In genomic region chr2:33581449-33581777, GRCm38 (mm10) we compare ENCODE assay signal across 10 mouse cellular contexts. TPM values are rescaled to one million over a fixed set of nuclear protein-coding genes. Genes with fewer than 3 reads are reported as not detected.
DNase-seq lines count a peak whose midpoint lies in the region; ATAC-seq and TF ChIP-seq lines count a peak whose summit lies in the region.
"Had no signal": no experiment of that assay in that cellular context is flagged by ENCODE, and none has a peak within 500 bp of the region (broad histone marks: within the 10 kb centered on the region; RNA-seq: fewer than 3 reads in every experiment).

No protein-coding gene starts in this region.

- 0% methylated on average over 6 of the region's 6 CpGs for whole genome bisulfite sequencing in lung, embryonic 16.5 days
- WGBS in forebrain, embryonic 14.5 days: 1% methylated on average over 6 of the region's 6 CpGs
- WGBS in limb, embryonic 13.5 days: under 1% methylated on average over 6 of the region's 6 CpGs
- 2% methylated on average over 6 of the region's 6 CpGs for WGBS in stomach, postnatal 0 days

- peaks cover 28% of the 10 kb centered on the region for H3K4me1 ChIP-seq in lung, embryonic 16.5 days (replicated peaks; ENCODE audit: control insufficient read depth, insufficient read depth, low read length)
- peaks cover 31% of the 10 kb centered on the region for H3K4me1 ChIP-seq in forebrain, embryonic 14.5 days (ENCODE audit: control insufficient read depth, insufficient read depth, low read length)
- peaks cover 71% of the 10 kb centered on the region for H3K4me1 ChIP-seq in limb, embryonic 13.5 days
- H3K4me1 ChIP-seq in stomach, postnatal 0 days (replicated peaks; ENCODE audit: control insufficient read depth, insufficient read depth): 0 out of 2 replicates have a peak, but pooled peaks cover 2% of the 10 kb centered on the region

- no peak overlapping the region for H3K4me3 ChIP-seq in lung, embryonic 16.5 days (ENCODE audit: low read length)
- H3K4me3 ChIP-seq in forebrain, embryonic 14.5 days (ENCODE audit: low read depth, low read length): 0 out of 2 replicates have a peak overlapping the region, but pooled peaks have one; percentile 22
- H3K4me3 ChIP-seq in limb, embryonic 13.5 days: peak overlapping the region; percentile 22
- H3K4me3 ChIP-seq in stomach, postnatal 0 days (ENCODE audit: low read depth, low read length): 0 out of 2 replicates have a peak overlapping the region, but pooled peaks have one; percentile 22

- H3K9ac ChIP-seq in lung, embryonic 16.5 days (ENCODE audit: low read length): no peak overlapping the region
- H3K9ac ChIP-seq in forebrain, embryonic 14.5 days (ENCODE audit: low read length): no peak overlapping the region; the same call in 1 of the 2 replicates
- H3K9ac ChIP-seq in limb, embryonic 13.5 days: 0 out of 2 replicates have a peak overlapping the region, but pooled peaks have one; percentile 40
- H3K9ac ChIP-seq in stomach, postnatal 0 days (ENCODE audit: low read length): no peak overlapping the region

- H3K4me2 ChIP-seq in lung, embryonic 16.5 days (ENCODE audit: low read depth, low read length): no peak overlapping the region
- peak overlapping the region; percentile 51 for H3K4me2 ChIP-seq in forebrain, embryonic 14.5 days (ENCODE audit: low read length)
- H3K4me2 ChIP-seq in limb, embryonic 13.5 days (replicated peaks): peak overlapping the region; percentile 59
- no peak overlapping the region for H3K4me2 ChIP-seq in stomach, postnatal 0 days (replicated peaks; ENCODE audit: low read depth)

- H3K27me3 ChIP-seq in lung, embryonic 16.5 days (ENCODE audit: control insufficient read depth, insufficient read depth, low read depth, low read length): peaks cover 50% of the 10 kb centered on the region
- peaks cover 91% of the 10 kb centered on the region for H3K27me3 ChIP-seq in forebrain, embryonic 14.5 days (replicated peaks; ENCODE audit: control insufficient read depth, insufficient read depth, low read length)
- peaks cover 63% of the 10 kb centered on the region for H3K27me3 ChIP-seq in limb, embryonic 13.5 days
- H3K27me3 ChIP-seq in stomach, postnatal 0 days (ENCODE audit: control insufficient read depth, insufficient read depth, low read length): peaks cover 3% of the 10 kb centered on the region; the same call in 1 of the 2 replicates

- DNase-seq in lung, postnatal 4 days: no peak
- no peak for DNase-seq in forebrain, embryonic 14.5 days (ENCODE audit: low spot score)
- no peak for DNase-seq in stomach, postnatal 0 days (ENCODE audit: low spot score)
- no peak for DNase-seq in thymus, postnatal 25 days
- DNase-seq: kidney, postnatal 25 days; thymus, adult 18-20 months had no signal

- no peak for TF ChIP-seq CTCF in stomach, postnatal 0 days (IDR thresholded peaks at IDR 0.05; ENCODE audit: low read depth)

- ATAC-seq in lung, embryonic 16.5 days (ENCODE audit: low read depth): 0 out of 2 replicates have a peak, but pooled peaks have one; percentile 23
- no peak for ATAC-seq in forebrain, embryonic 14.5 days
- no peak for ATAC-seq in limb, embryonic 13.5 days (ENCODE audit: low FRiP score, low read depth)
- no peak for ATAC-seq in stomach, postnatal 0 days (ENCODE audit: low FRiP score, low TSS enrichment)
- ATAC-seq in megakaryocyte progenitor cell, adult 5-6 weeks (replicated peaks; ENCODE audit: poor library complexity): no peak

- no peaks in the 10 kb centered on the region for H3K9me3 ChIP-seq in lung, embryonic 16.5 days (ENCODE audit: control insufficient read depth, low read length)
- no peaks in the 10 kb centered on the region for H3K9me3 ChIP-seq in forebrain, embryonic 14.5 days (replicated peaks; ENCODE audit: control insufficient read depth, low read length)
- H3K9me3 ChIP-seq in limb, embryonic 13.5 days: no peaks in the 10 kb centered on the region
- no peaks in the 10 kb centered on the region for H3K9me3 ChIP-seq in stomach, postnatal 0 days (ENCODE audit: control insufficient read depth, low read length)

- H3K27ac ChIP-seq in lung, embryonic 16.5 days (ENCODE audit: low read length): no peak overlapping the region
- H3K27ac ChIP-seq in forebrain, embryonic 14.5 days (ENCODE audit: low read depth, low read length): no peak overlapping the region
- H3K27ac ChIP-seq in limb, embryonic 13.5 days: no peak overlapping the region
- no peak overlapping the region for H3K27ac ChIP-seq in stomach, postnatal 0 days (replicated peaks)

- no peaks in the 10 kb centered on the region for H3K36me3 ChIP-seq in lung, embryonic 16.5 days (ENCODE audit: control insufficient read depth, insufficient read depth, low read length)
- no peaks in the 10 kb centered on the region for H3K36me3 ChIP-seq in forebrain, embryonic 14.5 days (ENCODE audit: control insufficient read depth, insufficient read depth, low read length)
- H3K36me3 ChIP-seq in limb, embryonic 13.5 days: no peaks in the 10 kb centered on the region
- no peaks in the 10 kb centered on the region for H3K36me3 ChIP-seq in stomach, postnatal 0 days (ENCODE audit: control insufficient read depth, insufficient read depth, low read length)

- TF ChIP-seq EP300 in stomach, postnatal 0 days (optimal IDR thresholded peaks at IDR 0.05): no peak

RNA-seq across cellular contexts. Expression of gene Lmx1b, which starts 58.9 kb away (rescaled TPM):
- 0.05 TPM in 1 of 2 replicates, not detected in the other for polyA plus RNA-seq in lung, embryonic 16.5 days (2015; fragmentation: Nextera tagmentation; extraction: Ambion mirVana)
- polyA plus RNA-seq in forebrain, embryonic 14.5 days (2014; fragmentation: Nextera tagmentation; extraction: Ambion mirVana): 0.34 and 0.40 TPM in 2 replicates
- polyA plus RNA-seq in limb, embryonic 13.5 days (2015; fragmentation: Nextera tagmentation; extraction: Ambion mirVana): 7.3 and 7.7 TPM in 2 replicates
- 0.07 TPM in 1 of 2 replicates, not detected in the other for polyA plus RNA-seq in stomach, postnatal 0 days (2015; fragmentation: Nextera tagmentation; extraction: Ambion mirVana)
- total RNA-seq in megakaryocyte progenitor cell, adult 5-6 weeks (2015): not detected in 2 replicates
- total RNA-seq in megakaryocyte progenitor cell, adult 5-6 weeks (2017): not detected in 2 replicates
- polyA plus RNA-seq: liver, embryonic 16.5 days had no signal

Comparison
In these comparisons a context has a peak if more than half of its experiments do, and no peak if none do; other contexts are left out.
1. H3K4me2 ChIP-seq: peak in forebrain, embryonic 14.5 days (single experiment) and limb, embryonic 13.5 days (single experiment); none in lung, embryonic 16.5 days (single experiment) and stomach, postnatal 0 days (single experiment).